Mouse (Mus musculus): ENCODE measurements around the gene Camkmt.
A peak's percentile ranks its signal among the peaks of the same experiment; 100 is the strongest.

Camkmt gene

GRCm38 (mm10) chr17:85090120-85091099 is at the start of gene Camkmt, which contains the start of gene Prepl:
Gene Camkmt, plus strand, starts transcription at chr17:85090552.
Gene Prepl, minus strand, starts transcription at chr17:85090241.
- peak; percentile 95 for DNase-seq

- DNase-seq, result no peak
These were observed 49.4 kb upstream of the Camkmt start for GRCm38 (mm10) chr17:85040913-85041312.

DNA sequence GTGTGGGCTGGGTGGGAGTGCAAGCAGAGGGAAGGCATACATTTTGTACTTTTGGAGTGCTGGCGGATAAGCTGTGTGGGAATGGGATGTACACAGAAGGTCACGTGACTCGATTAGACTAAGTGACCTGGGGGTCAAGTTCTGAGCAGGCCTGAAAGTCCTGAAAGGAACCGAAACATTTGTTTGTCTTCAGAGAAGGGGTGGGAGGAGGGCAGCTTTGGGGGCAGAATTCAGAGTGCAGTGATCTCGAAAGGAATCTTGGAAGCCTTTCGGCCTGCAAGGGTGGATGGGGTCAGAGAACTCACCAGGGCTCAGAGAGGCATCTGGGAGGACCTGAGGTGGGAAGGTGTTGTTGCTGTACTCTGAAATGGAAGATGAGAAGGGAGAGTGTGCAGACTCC is 47.9 kb upstream of the Camkmt start:
- no peak for DNase-seq

DNA sequence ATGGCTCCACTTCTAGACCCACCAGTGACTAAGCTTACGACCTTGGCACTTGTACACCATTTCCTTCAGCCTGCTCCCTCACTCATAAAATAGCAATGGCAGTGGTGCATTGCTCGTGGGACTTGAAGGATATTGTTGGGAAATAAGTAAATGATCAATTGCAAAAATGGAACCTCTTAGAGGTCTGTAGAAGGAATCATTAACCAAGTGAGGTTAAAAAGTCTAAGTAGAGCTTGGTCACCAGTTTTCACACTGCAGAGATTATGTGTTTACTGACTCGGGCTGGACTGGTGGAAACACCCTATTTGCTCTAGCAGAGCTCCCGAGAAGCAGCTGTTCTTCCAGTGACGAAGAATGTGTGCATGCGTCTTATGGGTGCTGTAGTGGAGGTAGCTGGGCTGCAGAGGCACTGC is 46.9 kb upstream of the Camkmt start:
- no peak for DNase-seq

DNA sequence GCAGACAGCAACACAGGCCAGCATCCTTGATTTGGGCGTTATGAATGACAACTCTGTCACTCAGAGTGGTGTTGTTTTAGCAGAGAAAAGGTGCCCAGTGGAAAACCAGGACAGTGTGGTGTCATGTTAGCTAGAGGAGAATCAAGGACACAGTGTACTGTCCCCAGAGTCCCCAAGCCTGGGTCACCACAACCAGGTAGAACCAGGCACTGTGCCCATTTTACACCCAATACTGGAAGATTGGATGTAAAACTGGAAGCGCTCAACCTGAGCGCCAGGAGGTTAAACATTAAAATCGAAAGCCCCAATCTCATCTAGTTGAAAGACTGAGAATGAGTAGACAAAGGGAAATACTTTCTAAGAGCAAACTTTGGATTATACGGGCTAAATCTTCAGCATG is 45.9 kb upstream of the Camkmt start:
- no peak for DNase-seq

GRCm38 (mm10) chr17:85045160-85045559 is 45.2 kb upstream of the Camkmt start:
- peak; percentile 14 for DNase-seq

- no peak for DNase-seq
These were observed 42.0 kb upstream of the Camkmt start for GRCm38 (mm10) chr17:85048379-85048778.

DNA sequence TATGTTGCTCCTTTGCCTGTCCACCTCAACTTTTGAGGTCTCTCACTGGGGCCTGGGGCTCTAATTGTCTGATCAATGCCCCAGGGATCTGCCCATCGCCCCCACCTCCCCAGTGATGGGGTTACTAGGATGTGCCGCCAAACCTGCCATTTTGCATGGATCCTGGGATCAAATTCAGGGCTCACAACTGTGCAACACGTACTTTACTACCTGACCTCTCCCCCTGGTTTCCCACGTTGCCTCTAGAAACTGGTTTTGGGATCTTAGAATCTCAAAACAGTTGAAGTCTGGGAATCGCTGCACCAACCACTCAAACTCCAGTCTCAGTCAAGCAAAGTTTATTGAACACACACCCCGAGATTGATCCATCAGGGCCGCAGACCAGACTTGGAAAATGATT is 32.1 kb upstream of the Camkmt start:
- no peak for DNase-seq

- DNase-seq, result no peak
These were observed 31.2 kb upstream of the Camkmt start for GRCm38 (mm10) chr17:85059136-85059535.

GRCm38 (mm10) chr17:85063560-85063959 is 26.8 kb upstream of the Camkmt start:
- no peak for DNase-seq

DNA sequence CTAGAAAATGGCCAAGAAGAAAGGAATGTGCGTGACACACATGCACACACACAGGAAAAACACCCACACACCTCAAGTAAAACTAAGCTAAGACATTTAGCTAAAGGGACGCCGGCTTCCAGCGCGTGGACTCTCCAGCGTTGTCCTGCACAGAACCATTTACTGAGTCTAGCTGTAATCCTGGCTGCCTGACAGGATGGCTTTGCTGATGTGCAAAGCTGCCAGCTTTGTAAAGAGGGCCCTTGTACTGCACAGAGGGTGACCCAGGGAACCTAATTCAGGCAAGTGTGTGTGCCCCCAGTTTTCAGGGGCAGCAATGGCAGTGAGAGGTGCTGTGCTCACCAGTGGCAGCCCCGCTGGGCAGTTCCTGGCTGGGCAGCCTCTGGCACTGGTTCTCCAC is 23.0 kb upstream of the Camkmt start:
- no peak for DNase-seq

DNA sequence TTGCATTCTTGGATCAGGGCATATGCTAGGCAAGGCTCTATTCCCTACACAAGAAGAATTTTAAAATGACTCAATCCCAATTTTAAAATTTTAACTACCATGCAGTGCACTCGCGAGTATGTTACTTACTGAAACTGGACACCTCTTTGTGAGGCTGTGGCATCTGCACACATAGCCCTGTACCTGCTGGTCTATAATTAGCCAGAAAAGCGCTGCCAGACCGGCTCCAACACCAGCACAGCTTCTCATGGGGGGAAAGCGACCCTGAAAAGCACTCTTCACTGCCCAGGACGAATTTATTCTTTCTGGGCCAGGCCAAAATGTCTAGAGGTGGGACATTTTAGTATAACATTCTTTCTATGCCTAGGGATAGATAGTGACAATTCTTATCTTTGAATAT is 19.7 kb upstream of the Camkmt start:
- no peak for DNase-seq

- DNase-seq, result no peak
These were observed 19.1 kb upstream of the Camkmt start for GRCm38 (mm10) chr17:85071088-85071775.

GRCm38 (mm10) chr17:85072383-85072782 is 18.0 kb upstream of the Camkmt start:
- DNase-seq, result no peak

- no peak for DNase-seq
These were observed 17.1 kb upstream of the Camkmt start for GRCm38 (mm10) chr17:85073214-85073613.

DNA sequence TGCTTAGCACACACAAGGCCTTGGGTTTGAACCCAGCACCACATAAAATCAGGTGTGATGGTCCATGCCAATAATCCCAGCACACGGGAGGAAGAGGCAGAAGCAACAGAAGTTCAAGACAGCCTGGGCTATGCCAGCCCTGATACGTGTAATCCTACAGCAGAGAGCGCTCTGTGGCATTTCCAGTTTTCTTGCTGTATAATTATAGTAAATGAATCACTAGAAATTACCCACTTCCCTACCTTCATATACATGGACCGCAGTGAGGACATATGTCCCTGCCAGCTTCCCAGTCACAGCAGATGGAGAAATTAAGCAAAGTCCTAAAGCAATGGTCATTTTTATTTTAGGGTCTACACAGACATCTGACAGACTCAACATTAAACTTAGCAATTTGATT is 16.3 kb upstream of the Camkmt start:
- no peak for DNase-seq

GRCm38 (mm10) chr17:85079276-85079675 is 11.1 kb upstream of the Camkmt start:
- DNase-seq, result no peak

GRCm38 (mm10) chr17:85080781-85081180 is 9.6 kb upstream of the Camkmt start:
- DNase-seq, result no peak

DNA sequence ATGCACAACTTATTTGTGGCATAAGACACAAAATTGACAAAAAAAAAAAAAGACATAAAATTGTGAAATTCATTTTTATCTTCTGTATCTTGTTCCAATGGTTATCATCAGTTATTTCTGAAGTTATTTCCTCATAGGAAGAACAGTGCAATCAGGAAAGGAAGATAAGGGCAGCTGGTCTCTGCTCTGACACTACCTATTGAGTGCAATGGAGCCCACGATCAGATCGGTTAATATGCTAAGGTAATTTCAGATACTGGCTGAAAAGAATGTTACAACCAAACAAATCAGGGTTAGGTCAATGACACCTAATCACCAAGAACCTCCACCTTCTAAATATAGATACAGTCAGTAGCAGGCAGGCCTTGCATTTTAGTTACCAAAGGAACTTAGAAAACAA is 5.0 kb upstream of the Camkmt start:
- no peak for DNase-seq

- DNase-seq, result no peak
These were observed 3.9 kb upstream of the Camkmt start for GRCm38 (mm10) chr17:85086501-85086900.

GRCm38 (mm10) chr17:85087591-85087990 is 2.8 kb upstream of the Camkmt start:
- no peak for DNase-seq

DNA sequence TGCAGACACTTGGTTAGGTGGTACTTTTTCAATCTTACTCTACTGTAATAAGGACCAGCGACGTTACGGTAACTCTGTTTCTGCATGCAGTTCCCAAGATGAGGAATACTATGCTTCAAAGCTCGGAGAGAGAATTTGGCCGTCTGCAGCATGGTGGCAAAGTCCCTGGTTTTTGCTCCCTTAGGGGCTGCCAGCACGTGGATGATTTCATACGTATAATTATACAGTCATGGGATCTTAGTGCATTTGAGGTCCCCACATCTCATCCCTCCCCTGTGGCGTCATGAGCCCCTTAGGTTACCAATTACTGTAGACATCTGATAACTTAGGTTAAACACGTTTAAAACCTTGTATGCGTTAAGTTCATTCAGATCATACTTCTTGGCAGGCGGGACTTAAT is 2.0 kb upstream of the Camkmt start:
- no peak for DNase-seq

DNA sequence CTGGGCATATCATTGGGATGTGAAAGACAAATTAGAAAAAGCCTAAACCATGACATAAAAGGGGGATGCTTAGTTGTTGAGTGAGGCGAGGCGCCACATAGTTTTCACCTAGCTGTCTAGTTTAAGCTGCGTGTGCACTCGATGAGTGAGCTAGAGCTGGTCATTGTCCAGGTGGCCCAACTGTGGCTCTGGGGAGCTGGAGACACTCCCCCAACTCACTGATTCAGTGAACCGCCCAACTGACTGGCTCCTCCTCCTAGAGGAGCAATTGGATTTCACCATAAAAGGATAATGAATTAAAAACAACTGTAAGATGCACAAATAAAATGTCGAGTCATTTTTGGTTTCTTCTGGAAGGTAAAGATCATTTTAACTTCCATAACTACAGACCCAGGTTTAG is 1.3 kb upstream of the Camkmt start:
- no peak for DNase-seq

GRCm38 (mm10) chr17:85089621-85090020 is 731 bp upstream of the Camkmt start:
- DNase-seq, result no peak
